Mouse (Mus musculus) ovary, adult 2 months (tissue): ENCODE results near the gene Eln. TPM values are rescaled to one million over a fixed set of nuclear protein-coding genes. Genes with fewer than 3 reads are reported as not detected.

Experiments
- polyA plus RNA-seq: library from polyadenylated mRNA; depleted of rRNA; stranded (reverse); fragments of >200 nt; gene quantifications from 2 replicates; pipeline ENCODE4 v1.2.3, GENCODE M21; 2012; rRNA removed

Eln gene
- polyA plus RNA-seq = 62.6 and 80.0 TPM in 2 replicates

GRCm38 (mm10) chr5:134746890-134747511 lies at the start of gene Eln:
TSS of gene Eln (minus strand) at chr5:134747323.

GRCm38 (mm10) chr5:134688086-134688717 lies 58.9 kb downstream of the Eln start, which contains the start of gene Limk1:
TSS of gene Limk1 (minus strand) at chr5:134688598.

Other genes starting within 250 kb of the Eln start
- gene Clip2, start 194.9 kb downstream of the Eln start, polyA plus RNA-seq = 22.0 and 27.4 TPM in 2 replicates
- gene Syna, start 187.2 kb downstream of the Eln start, polyA plus RNA-seq = 0.14 TPM in 1 of 2 replicates, not detected in the other
- gene Rfc2, start 166.0 kb downstream of the Eln start, polyA plus RNA-seq = 53.1 and 66.5 TPM in 2 replicates
- 4.5 and 4.6 TPM in 2 replicates for gene Lat2, start 132.3 kb downstream of the Eln start, polyA plus RNA-seq
- 275 and 281 TPM in 2 replicates for gene Eif4h, start 107.8 kb downstream of the Eln start, polyA plus RNA-seq
- gene Limk1, start 58.7 kb downstream of the Eln start, polyA plus RNA-seq = 26.1 TPM in 2 replicates
- not detected in 2 replicates for gene Tmem270, start 159.4 kb upstream of the Eln start, polyA plus RNA-seq
- not detected in 2 replicates for gene Cldn13, start 168.2 kb upstream of the Eln start, polyA plus RNA-seq
- 38.6 and 44.7 TPM in 2 replicates for gene Mettl27, start 185.0 kb upstream of the Eln start, polyA plus RNA-seq
- 10.5 and 19.4 TPM in 2 replicates for gene Cldn4, start 199.6 kb upstream of the Eln start, polyA plus RNA-seq
- gene Cldn3, start 238.9 kb upstream of the Eln start, polyA plus RNA-seq = 281 and 314 TPM in 2 replicates